Mouse (Mus musculus) kidney, embryonic 15.5 days (tissue): ENCODE results near the gene Kat2b. TPM values are rescaled to one million over a fixed set of nuclear protein-coding genes. Genes with fewer than 3 reads are reported as not detected.

Source experiments
- ATAC-seq: fragments of 200-750 bp; cut with Nextera tagmentation; replicated peaks from 2 replicates; pipeline ENCODE4 v1.8.0; 2017; ENCODE audit warnings: moderate TSS enrichment; ENCODE audit not compliant: low FRiP score
- H3K27ac ChIP-seq: fragments of 300-500 bp; sonication (generic); 2 replicates; pipeline ENCODE4 v1.5.1; 2015; ENCODE audit warnings: mild to moderate bottlenecking, inconsistent platforms
- H3K27me3 ChIP-seq: fragments of 300-500 bp; sonication (generic); 2 replicates; pipeline ENCODE4 v1.6.1; 2015; ENCODE audit warnings: inconsistent platforms
- H3K36me3 ChIP-seq: fragments of 300-500 bp; sonication (generic); 2 replicates; pipeline ENCODE4 v1.6.1; 2015; ENCODE audit warnings: inconsistent platforms
- H3K4me1 ChIP-seq: fragments of 300-500 bp; sonication (generic); 2 replicates; pipeline ENCODE4 v1.6.1; 2015; ENCODE audit warnings: inconsistent platforms
- H3K4me2 ChIP-seq: fragments of 300-500 bp; sonication (generic); 2 replicates; pipeline ENCODE4 v1.6.1; 2015; ENCODE audit warnings: moderate library complexity, mild to moderate bottlenecking, inconsistent platforms
- H3K4me3 ChIP-seq: fragments of 300-500 bp; sonication (generic); replicated peaks from 2 replicates; pipeline ENCODE4 v1.5.1; 2015; ENCODE audit warnings: mild to moderate bottlenecking, inconsistent platforms
- H3K9ac ChIP-seq: fragments of 300-500 bp; sonication (generic); 2 replicates; pipeline ENCODE4 v1.6.1; 2015; ENCODE audit warnings: mild to moderate bottlenecking, inconsistent platforms
- H3K9me3 ChIP-seq: fragments of 300-500 bp; sonication (generic); replicated peaks from 2 replicates; pipeline ENCODE4 v1.6.1; 2016; ENCODE audit warnings: inconsistent platforms
- WGBS: fragments of 180-500 bp; shearing (Covaris S2); methylation state at CpG from one replicate; pipeline ENCODE4 v1.1.7; 2015; ENCODE audit warnings: mixed read lengths; 5-methylcytosine and 5-hydroxymethylcytosine counted together
- polyA plus RNA-seq: library from polyadenylated mRNA; unstranded; fragments of >200 nt; fragmentation: Nextera tagmentation; extraction: Ambion mirVana; gene quantifications from 2 replicates; pipeline ENCODE4 v1.2.1, GENCODE M21; 2015

Kat2b gene
- polyA plus RNA-seq, 1 experiment from 2014 or later = 3.8 TPM

DNA sequence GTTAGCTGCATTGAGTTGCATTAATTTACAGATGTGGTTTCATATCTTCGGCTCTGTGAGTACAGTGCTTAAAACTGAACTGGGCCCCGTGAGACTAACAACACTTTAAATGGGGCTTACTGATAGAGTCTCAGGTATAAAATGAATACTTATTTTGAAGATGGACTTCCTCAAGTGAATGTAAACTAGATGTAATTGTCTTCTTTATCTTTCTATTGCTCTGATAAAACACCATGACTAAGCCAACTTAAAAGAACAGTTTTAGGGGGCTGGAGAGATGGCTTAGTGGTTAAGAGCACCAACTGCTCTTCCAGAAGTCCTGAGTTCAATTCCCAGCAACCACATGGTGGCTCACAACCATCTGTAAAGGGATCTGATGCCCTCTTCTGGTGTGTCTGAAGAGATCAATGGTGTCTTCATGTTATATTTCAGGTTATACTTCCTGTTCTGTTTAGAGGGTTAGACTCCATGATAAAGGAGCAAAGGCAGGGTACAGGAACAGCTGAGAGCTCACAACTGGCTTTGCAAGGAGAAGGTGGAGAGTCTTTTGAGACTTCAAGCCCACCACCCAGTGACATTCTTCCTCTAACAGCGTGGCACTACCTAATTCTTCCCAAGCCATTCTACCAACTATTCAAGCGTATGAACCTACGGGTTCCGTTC lies 50.8 kb downstream of the Kat2b start:
- no peak overlapping the region for H3K27ac ChIP-seq
- ATAC-seq = no peak
- H3K9ac ChIP-seq = no peak overlapping the region
- no peaks in the 10 kb centered on the region for H3K27me3 ChIP-seq
- H3K4me1 ChIP-seq = no peaks in the 10 kb centered on the region
- no peak overlapping the region for H3K4me3 ChIP-seq
- no peaks in the 10 kb centered on the region for H3K9me3 ChIP-seq
- WGBS = 97% methylated on average over 6 of the region's 6 CpGs
- H3K4me2 ChIP-seq = no peak overlapping the region
- H3K36me3 ChIP-seq = peaks cover 9% of the 10 kb centered on the region; the same call in 1 of the 2 replicates

DNA sequence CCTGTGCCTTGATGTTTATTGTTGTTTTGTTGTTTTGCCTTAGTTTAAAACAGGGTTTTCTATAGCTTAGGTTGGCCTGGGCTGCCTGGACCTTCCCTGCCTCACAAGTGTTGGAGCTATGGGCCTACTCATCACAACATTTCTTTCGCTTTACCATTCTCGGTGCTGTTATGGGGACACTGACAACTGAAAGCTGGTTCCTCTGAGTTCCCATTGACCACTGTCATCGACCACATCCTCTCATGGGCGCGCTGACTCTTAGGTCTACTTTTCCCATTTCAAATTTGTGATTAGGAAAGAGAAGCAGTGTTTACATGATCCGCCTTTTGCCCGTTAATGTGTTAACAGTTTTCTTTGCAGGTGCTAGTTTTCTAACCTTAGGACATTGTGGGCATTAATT lies 51.7 kb downstream of the Kat2b start:
- Histone ChIP-seq H3K4me2 (no peak overlapping the region), H3K27ac (no peak overlapping the region), H3K4me1 (no peaks in the 10 kb centered on the region), H3K36me3 (peaks cover 9% of the 10 kb centered on the region; the same call in 1 of the 2 replicates), H3K9me3 (no peaks in the 10 kb centered on the region), H3K4me3 (no peak overlapping the region), H3K9ac (no peak overlapping the region), H3K27me3 (no peaks in the 10 kb centered on the region)
- ATAC-seq = no peak
- 97% methylated on average over 7 of the region's 7 CpGs for WGBS

DNA sequence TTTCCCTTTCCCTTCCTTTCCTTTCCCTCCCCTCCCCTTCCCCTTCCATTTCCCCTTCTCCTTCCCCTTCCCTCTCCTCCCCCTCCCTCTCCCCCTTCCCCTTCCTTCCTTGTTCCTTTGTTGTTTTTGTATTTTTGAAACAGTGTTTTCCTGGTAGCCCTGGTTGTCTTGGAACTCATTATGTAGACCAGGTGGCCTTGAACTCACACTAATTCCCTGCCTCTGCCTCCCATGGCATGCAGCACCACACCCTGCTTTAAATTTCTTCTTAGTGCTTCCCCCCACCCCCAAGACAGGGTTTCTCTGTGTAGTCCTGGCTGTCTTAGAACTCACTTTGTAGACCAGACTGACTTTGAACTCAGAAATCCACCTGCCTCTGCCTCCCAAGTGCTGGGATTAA lies 52.7 kb downstream of the Kat2b start:
- Histone ChIP-seq H3K4me2 (no peak overlapping the region), H3K27ac (no peak overlapping the region), H3K4me3 (no peak overlapping the region), H3K9ac (no peak overlapping the region), H3K4me1 (no peaks in the 10 kb centered on the region), H3K36me3 (peaks cover 8% of the 10 kb centered on the region; the same call in 1 of the 2 replicates), H3K27me3 (no peaks in the 10 kb centered on the region), H3K9me3 (no peaks in the 10 kb centered on the region)
- ATAC-seq = no peak

DNA sequence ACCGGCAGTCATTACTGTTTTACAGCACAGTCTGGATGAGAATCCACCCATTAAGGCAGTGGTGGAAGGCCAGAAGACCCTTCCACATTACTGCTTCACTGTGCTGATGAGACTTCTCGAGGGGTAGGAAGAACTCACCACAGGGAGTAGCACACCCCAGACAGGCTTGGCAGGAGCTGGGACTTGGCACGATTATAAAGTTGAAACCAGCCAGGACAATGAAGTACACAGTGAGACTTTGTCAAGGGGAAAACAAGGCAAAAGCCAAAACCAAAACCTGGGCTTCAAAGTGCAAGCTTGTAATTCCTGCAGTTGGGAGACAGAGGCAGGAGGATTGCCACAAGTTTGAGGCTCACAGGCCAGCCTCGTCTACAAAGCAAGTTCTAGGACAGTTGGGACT lies 54.0 kb downstream of the Kat2b start:
- ATAC-seq = no peak

DNA sequence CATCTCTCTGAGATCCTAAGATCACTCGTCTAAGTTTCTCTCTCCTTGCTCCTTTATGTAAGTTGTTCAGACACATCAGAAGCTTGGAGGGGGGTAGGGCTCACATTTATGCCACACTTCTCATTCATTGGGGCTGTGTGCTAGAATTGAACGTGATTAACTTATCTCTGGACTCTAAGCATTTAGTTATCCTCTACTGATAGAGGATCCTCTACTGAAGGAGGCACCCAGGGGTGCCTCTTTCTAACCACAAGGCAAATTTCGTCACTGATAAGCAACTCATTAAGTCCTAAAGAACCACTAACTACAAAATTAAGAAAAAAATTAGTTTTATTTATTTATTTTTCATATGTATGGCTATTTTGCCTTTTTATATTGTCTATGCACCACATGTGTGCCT lies 55.5 kb downstream of the Kat2b start:
- Histone ChIP-seq H3K4me3 (no peak overlapping the region), H3K27me3 (no peaks in the 10 kb centered on the region), H3K9ac (no peak overlapping the region), H3K36me3 (peaks cover 8% of the 10 kb centered on the region; the same call in 1 of the 2 replicates), H3K27ac (no peak overlapping the region), H3K4me1 (no peaks in the 10 kb centered on the region), H3K4me2 (no peak overlapping the region), H3K9me3 (no peaks in the 10 kb centered on the region)
- WGBS = 79% methylated on average over 3 of the region's 3 CpGs
- ATAC-seq = no peak

More for the DNA sequence above, 54.0 kb downstream of the Kat2b start:
- WGBS = 77% methylated on average over 4 of the region's 4 CpGs
- no peak overlapping the region for H3K4me2 ChIP-seq
- H3K4me1 ChIP-seq = no peaks in the 10 kb centered on the region
- H3K36me3 ChIP-seq = peaks cover 8% of the 10 kb centered on the region; the same call in 1 of the 2 replicates
- no peaks in the 10 kb centered on the region for H3K27me3 ChIP-seq
- no peak overlapping the region for H3K9ac ChIP-seq
- H3K4me3 ChIP-seq = no peak overlapping the region
- no peaks in the 10 kb centered on the region for H3K9me3 ChIP-seq
- H3K27ac ChIP-seq = no peak overlapping the region

DNA sequence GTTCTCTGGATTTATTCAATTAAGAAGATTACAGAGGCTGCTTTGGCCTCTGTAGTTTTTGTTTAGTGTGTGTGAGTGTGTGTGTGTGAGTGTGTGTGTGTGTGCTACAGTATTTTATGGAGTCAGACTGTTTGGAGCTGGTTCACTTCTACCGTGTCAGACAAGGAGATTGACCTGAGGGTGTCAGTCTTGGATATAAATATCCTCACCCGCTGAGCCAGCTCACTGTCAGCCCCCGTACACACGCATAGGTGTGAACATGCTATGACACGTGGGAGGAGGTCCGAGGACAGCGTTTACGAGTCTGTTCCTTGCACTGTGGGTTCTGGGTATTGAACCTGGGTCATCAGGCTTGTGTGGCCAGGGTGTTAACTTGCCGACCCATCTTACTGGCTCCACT lies 57.1 kb downstream of the Kat2b start:
- Histone ChIP-seq H3K27ac (no peak overlapping the region), H3K27me3 (no peaks in the 10 kb centered on the region), H3K9me3 (no peaks in the 10 kb centered on the region), H3K4me1 (no peaks in the 10 kb centered on the region), H3K36me3 (peaks cover 8% of the 10 kb centered on the region; the same call in 1 of the 2 replicates), H3K4me2 (no peak overlapping the region), H3K4me3 (no peak overlapping the region), H3K9ac (no peak overlapping the region)
- no peak for ATAC-seq
- 76% methylated on average over 9 of the region's 9 CpGs for WGBS

DNA sequence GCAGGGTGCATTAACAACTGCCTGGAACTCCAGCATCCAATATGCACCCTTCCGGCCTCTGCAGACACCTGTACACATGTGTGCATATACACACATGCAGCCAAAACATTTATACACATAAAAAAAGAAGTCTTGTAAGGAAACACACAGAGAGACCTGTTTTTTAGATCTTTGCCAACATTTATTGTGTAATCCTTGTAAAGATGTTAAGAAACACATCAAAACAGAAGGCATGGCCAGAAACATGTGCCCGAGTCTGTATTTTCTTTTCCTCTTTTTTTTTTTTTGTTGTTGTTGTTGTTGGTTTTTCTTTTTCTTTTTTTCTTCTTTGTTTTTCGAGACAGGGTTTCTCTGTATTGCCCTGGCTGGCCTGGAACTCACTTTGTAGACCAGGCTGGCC lies 59.5 kb downstream of the Kat2b start:
- no peaks in the 10 kb centered on the region for H3K27me3 ChIP-seq
- no peak overlapping the region for H3K9ac ChIP-seq
- ATAC-seq = no peak
- H3K36me3 ChIP-seq = 0 out of 2 replicates have a peak, but pooled peaks cover 5% of the 10 kb centered on the region
- 93% methylated on average over 3 of the region's 3 CpGs for whole genome bisulfite sequencing
- no peak overlapping the region for H3K27ac ChIP-seq
- no peak overlapping the region for H3K4me3 ChIP-seq
- H3K9me3 ChIP-seq = no peaks in the 10 kb centered on the region
- H3K4me1 ChIP-seq = no peaks in the 10 kb centered on the region
- no peak overlapping the region for H3K4me2 ChIP-seq

DNA sequence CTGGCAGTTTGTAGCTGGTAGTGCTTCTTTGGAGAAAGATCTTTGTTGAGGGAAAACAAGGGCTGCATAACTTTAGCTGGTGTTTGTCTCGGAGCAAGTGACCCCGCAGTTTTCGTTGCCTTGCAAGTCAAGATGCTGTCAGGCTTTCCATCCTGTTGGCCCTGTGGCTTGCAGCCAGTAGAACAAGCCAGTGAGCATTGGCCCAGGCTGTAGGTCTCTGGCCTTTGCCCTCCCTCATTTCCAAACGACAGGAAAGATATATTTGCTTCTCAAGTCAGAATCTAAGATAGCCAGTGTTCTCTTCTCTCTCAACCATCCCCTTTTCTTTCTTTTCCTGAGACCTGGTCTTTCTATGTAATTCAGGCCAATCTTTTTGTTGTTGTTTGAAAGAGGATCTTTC lies 60.8 kb downstream of the Kat2b start:
- peaks cover 6% of the 10 kb centered on the region for H3K36me3 ChIP-seq
- H3K4me3 ChIP-seq = no peak overlapping the region
- H3K4me2 ChIP-seq = no peak overlapping the region
- H3K9me3 ChIP-seq = no peaks in the 10 kb centered on the region
- no peak for ATAC-seq
- H3K27ac ChIP-seq = no peak overlapping the region
- 56% methylated on average over 4 of the region's 4 CpGs for WGBS
- no peaks in the 10 kb centered on the region for H3K4me1 ChIP-seq
- no peak overlapping the region for H3K9ac ChIP-seq
- no peaks in the 10 kb centered on the region for H3K27me3 ChIP-seq

DNA sequence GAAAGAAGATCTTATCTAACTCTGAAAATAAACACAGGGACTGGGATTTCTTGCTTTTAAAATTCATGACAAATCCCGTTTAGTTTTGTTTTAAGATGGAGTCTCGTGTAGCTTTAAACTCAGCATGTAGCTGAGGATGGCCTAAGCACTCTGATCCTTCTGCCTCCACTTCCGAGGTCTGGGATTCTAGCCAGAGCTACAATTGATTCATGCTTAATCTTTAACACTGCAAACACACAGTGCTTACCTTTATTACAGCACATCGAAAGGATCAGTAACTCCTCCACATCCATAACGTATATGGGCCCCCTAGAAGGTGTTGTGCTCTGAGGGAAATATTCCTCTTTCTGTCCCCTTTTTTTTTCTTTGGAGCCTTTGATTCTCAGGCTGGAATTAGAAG lies 61.5 kb downstream of the Kat2b start:
- no peak overlapping the region for H3K4me2 ChIP-seq
- WGBS = 50% methylated on average over 5 of the region's 5 CpGs
- ATAC-seq = no peak
- H3K36me3 ChIP-seq = peaks cover 11% of the 10 kb centered on the region
- H3K27ac ChIP-seq = no peak overlapping the region
- H3K4me1 ChIP-seq = no peaks in the 10 kb centered on the region
- no peaks in the 10 kb centered on the region for H3K27me3 ChIP-seq
- H3K9ac ChIP-seq = no peak overlapping the region
- H3K4me3 ChIP-seq = no peak overlapping the region
- H3K9me3 ChIP-seq = no peaks in the 10 kb centered on the region

DNA sequence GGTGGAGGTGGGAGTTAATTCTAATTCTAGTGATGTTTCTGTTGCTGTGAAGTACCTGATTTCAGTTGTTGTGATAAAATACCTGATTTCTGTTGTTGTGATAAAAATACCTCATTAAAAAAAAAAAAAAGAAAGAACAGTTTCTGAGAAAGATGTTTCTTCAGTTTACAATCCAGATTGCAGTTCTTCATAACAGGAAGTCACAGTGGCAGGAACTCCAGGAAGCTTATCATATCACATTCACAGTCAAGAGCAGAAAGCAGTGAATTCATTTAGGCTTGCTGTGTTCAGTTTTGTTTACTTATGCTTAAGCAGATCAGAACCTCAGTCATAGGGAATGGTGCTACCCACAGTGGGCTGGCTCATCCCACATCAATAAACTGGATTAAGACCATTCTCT lies 64.7 kb downstream of the Kat2b start:
- H3K9me3 ChIP-seq = no peaks in the 10 kb centered on the region
- no peaks in the 10 kb centered on the region for H3K4me1 ChIP-seq
- ATAC-seq = no peak
- peaks cover 16% of the 10 kb centered on the region for H3K36me3 ChIP-seq
- H3K9ac ChIP-seq = no peak overlapping the region
- no peak overlapping the region for H3K4me2 ChIP-seq
- H3K27me3 ChIP-seq = no peaks in the 10 kb centered on the region
- H3K27ac ChIP-seq = no peak overlapping the region
- no peak overlapping the region for H3K4me3 ChIP-seq

DNA sequence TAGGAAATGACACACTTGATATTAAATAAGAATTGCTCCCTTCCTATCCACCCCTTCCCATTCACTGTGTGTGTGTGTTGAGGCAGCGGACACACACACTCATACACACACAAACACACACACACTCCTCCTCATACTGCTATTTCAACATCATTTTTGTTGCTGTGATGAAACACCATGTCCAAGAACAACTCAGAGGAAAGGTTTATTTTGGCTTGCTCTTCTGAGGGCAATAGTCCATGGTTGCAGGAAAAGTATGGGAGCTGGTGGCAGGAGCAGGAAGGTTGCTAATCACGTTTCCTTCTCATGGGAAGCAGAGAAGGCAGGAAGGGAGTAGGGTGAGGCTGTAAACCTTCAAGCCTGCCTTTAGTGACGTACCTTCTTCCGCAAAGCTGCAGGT lies 76.7 kb downstream of the Kat2b start:
- Histone ChIP-seq H3K27me3 (no peaks in the 10 kb centered on the region), H3K4me3 (no peak overlapping the region), H3K36me3 (peaks cover 60% of the 10 kb centered on the region), H3K4me1 (no peaks in the 10 kb centered on the region), H3K27ac (no peak overlapping the region), H3K9me3 (no peaks in the 10 kb centered on the region), H3K4me2 (no peak overlapping the region), H3K9ac (no peak overlapping the region)
- no peak for ATAC-seq
- WGBS = 73% methylated on average over 4 of the region's 4 CpGs

DNA sequence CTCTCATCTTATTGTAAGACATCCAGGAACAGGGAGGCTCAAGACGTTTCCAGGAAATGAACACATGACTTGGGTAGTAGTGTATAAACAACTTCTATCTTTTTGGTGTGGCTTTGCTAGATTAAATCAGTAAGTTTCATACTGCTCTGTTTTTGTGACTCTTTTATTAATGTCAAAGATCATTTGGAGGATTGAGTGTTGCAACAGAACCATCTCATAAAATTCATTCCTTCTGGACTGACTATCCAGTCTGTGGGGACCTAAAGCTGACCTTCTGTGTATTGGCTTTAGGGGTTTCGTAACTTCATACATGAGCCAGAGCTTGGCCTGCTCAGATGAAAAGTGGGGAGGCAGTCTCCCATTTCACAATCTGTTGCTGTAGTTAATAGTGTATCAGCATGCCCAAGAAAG lies 83.6 kb downstream of the Kat2b start:
- ATAC-seq = no peak
- no peaks in the 10 kb centered on the region for H3K4me1 ChIP-seq
- H3K4me3 ChIP-seq = no peak overlapping the region
- no peak overlapping the region for H3K9ac ChIP-seq
- WGBS = 78% methylated on average over 2 of the region's 2 CpGs
- H3K27ac ChIP-seq = no peak overlapping the region
- no peaks in the 10 kb centered on the region for H3K9me3 ChIP-seq
- H3K4me2 ChIP-seq = no peak overlapping the region
- H3K27me3 ChIP-seq = no peaks in the 10 kb centered on the region
- H3K36me3 ChIP-seq = peaks cover 35% of the 10 kb centered on the region

DNA sequence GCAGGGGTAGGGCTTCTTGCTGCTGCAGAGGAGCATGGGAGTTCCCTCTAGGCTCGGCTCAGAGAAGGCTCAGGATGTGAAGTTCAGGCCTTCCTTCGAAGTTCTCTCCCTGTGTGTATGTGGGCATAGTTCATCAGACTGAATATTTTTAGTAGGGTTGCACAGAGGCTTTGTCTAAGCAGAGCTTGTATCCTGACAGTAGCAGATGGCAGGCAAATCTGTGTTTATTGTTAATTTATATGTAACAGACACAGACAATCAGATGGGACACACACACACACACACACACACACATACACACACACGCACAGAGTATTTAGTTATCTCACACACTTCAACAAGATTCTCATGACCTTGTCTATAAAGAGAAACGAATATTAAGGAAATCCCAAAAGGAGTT lies 87.9 kb downstream of the Kat2b start:
- WGBS = 80% methylated on average over 4 of the region's 4 CpGs
- H3K9ac ChIP-seq = no peak overlapping the region
- ATAC-seq = no peak
- peaks cover 36% of the 10 kb centered on the region for H3K36me3 ChIP-seq
- H3K27me3 ChIP-seq = no peaks in the 10 kb centered on the region
- no peak overlapping the region for H3K4me3 ChIP-seq
- H3K4me1 ChIP-seq = no peaks in the 10 kb centered on the region
- no peak overlapping the region for H3K4me2 ChIP-seq
- H3K27ac ChIP-seq = no peak overlapping the region
- H3K9me3 ChIP-seq = no peaks in the 10 kb centered on the region
